Mouse (Mus musculus): Measurements from ENCODE around the gene Bptf. TPM values are rescaled to one million over a fixed set of nuclear protein-coding genes. Genes with fewer than 3 reads are reported as not detected.

Gene Bptf
- polyA plus RNA-seq, 1 experiment from 2014 or later, result 44.8 TPM

- no peak overlapping the region for H3K4me2 ChIP-seq (ENCODE audit: low read depth, low read length)
- H3K4me1 ChIP-seq (ENCODE audit: control insufficient read depth, insufficient read depth, low read length), result peaks cover 5% of the 10 kb centered on the region; the same call in 1 of the 2 replicates
- no peak for ATAC-seq (ENCODE audit: low read depth)
- no peaks in the 10 kb centered on the region for H3K27me3 ChIP-seq (ENCODE audit: control insufficient read depth, insufficient read depth, low read length)
- H3K27ac ChIP-seq (ENCODE audit: low read depth, low read length), result no peak overlapping the region
- no peak overlapping the region for H3K4me3 ChIP-seq (ENCODE audit: low read depth, low read length)
- H3K36me3 ChIP-seq (ENCODE audit: control insufficient read depth, insufficient read depth, low read length), result peaks cover 17% of the 10 kb centered on the region
- 80% methylated on average over 4 of the region's 4 CpGs for WGBS
- no peaks in the 10 kb centered on the region for H3K9me3 ChIP-seq (ENCODE audit: control insufficient read depth, low read length)
- H3K9ac ChIP-seq (replicated peaks; ENCODE audit: low read depth, low read length), result no peak overlapping the region
Measured at GRCm38 (mm10) chr11:107107725-107108078, 24.2 kb downstream of the Bptf start.

GRCm38 (mm10) chr11:107106978-107107724 lies 24.8 kb downstream of the Bptf start:
- Histone ChIP-seq H3K27ac (ENCODE audit: low read depth, low read length) (no peak overlapping the region), H3K4me2 (ENCODE audit: low read depth, low read length) (no peak overlapping the region), H3K9me3 (ENCODE audit: control insufficient read depth, low read length) (no peaks in the 10 kb centered on the region), H3K36me3 (ENCODE audit: control insufficient read depth, insufficient read depth, low read length) (peaks cover 17% of the 10 kb centered on the region), H3K4me3 (ENCODE audit: low read depth, low read length) (no peak overlapping the region), H3K27me3 (ENCODE audit: control insufficient read depth, insufficient read depth, low read length) (no peaks in the 10 kb centered on the region), H3K4me1 (ENCODE audit: control insufficient read depth, insufficient read depth, low read length) (peaks cover 5% of the 10 kb centered on the region; the same call in 1 of the 2 replicates), H3K9ac (replicated peaks; ENCODE audit: low read depth, low read length) (no peak overlapping the region)
- no peak for ATAC-seq (ENCODE audit: low read depth)
- WGBS, result 67% methylated on average over 12 of the region's 12 CpGs

GRCm38 (mm10) chr11:107106461-107106860 lies 25.5 kb downstream of the Bptf start:
- Histone ChIP-seq H3K9ac (replicated peaks; ENCODE audit: low read depth, low read length) (no peak overlapping the region), H3K4me2 (ENCODE audit: low read depth, low read length) (no peak overlapping the region), H3K27me3 (ENCODE audit: control insufficient read depth, insufficient read depth, low read length) (no peaks in the 10 kb centered on the region), H3K4me3 (ENCODE audit: low read depth, low read length) (no peak overlapping the region), H3K9me3 (ENCODE audit: control insufficient read depth, low read length) (no peaks in the 10 kb centered on the region), H3K27ac (ENCODE audit: low read depth, low read length) (no peak overlapping the region), H3K36me3 (ENCODE audit: control insufficient read depth, insufficient read depth, low read length) (peaks cover 17% of the 10 kb centered on the region), H3K4me1 (ENCODE audit: control insufficient read depth, insufficient read depth, low read length) (peaks cover 5% of the 10 kb centered on the region; the same call in 1 of the 2 replicates)
- 87% methylated on average over 8 of the region's 8 CpGs for WGBS
- no peak for ATAC-seq (ENCODE audit: low read depth)

GRCm38 (mm10) chr11:107105227-107105626 lies 26.7 kb downstream of the Bptf start:
- Histone ChIP-seq H3K9me3 (ENCODE audit: control insufficient read depth, low read length) (no peaks in the 10 kb centered on the region), H3K4me2 (ENCODE audit: low read depth, low read length) (no peak overlapping the region), H3K9ac (replicated peaks; ENCODE audit: low read depth, low read length) (no peak overlapping the region), H3K4me1 (ENCODE audit: control insufficient read depth, insufficient read depth, low read length) (peaks cover 5% of the 10 kb centered on the region; the same call in 1 of the 2 replicates), H3K27ac (ENCODE audit: low read depth, low read length) (no peak overlapping the region), H3K27me3 (ENCODE audit: control insufficient read depth, insufficient read depth, low read length) (no peaks in the 10 kb centered on the region), H3K36me3 (ENCODE audit: control insufficient read depth, insufficient read depth, low read length) (peaks cover 7% of the 10 kb centered on the region), H3K4me3 (ENCODE audit: low read depth, low read length) (no peak overlapping the region)
- ATAC-seq (ENCODE audit: low read depth), result no peak
- WGBS, result 57% methylated on average over 5 of the region's 5 CpGs

- ATAC-seq (ENCODE audit: low read depth), result no peak
- WGBS, result 95% methylated on average over 2 of the region's 2 CpGs
- H3K36me3 ChIP-seq (ENCODE audit: control insufficient read depth, insufficient read depth, low read length), result no peaks in the 10 kb centered on the region
- H3K27me3 ChIP-seq (ENCODE audit: control insufficient read depth, insufficient read depth, low read length), result no peaks in the 10 kb centered on the region
- H3K9me3 ChIP-seq (ENCODE audit: control insufficient read depth, low read length), result no peaks in the 10 kb centered on the region
- H3K4me2 ChIP-seq (ENCODE audit: low read depth, low read length), result no peak overlapping the region
- H3K9ac ChIP-seq (replicated peaks; ENCODE audit: low read depth, low read length), result no peak overlapping the region
- no peak overlapping the region for H3K4me3 ChIP-seq (ENCODE audit: low read depth, low read length)
- no peak overlapping the region for H3K27ac ChIP-seq (ENCODE audit: low read depth, low read length)
- peaks cover 5% of the 10 kb centered on the region; the same call in 1 of the 2 replicates for H3K4me1 ChIP-seq (ENCODE audit: control insufficient read depth, insufficient read depth, low read length)
Measured at GRCm38 (mm10) chr11:107103736-107104135, 28.2 kb downstream of the Bptf start.

- no peaks in the 10 kb centered on the region for H3K27me3 ChIP-seq (ENCODE audit: control insufficient read depth, insufficient read depth, low read length)
- H3K27ac ChIP-seq (ENCODE audit: low read depth, low read length), result no peak overlapping the region
- no peak overlapping the region for H3K4me2 ChIP-seq (ENCODE audit: low read depth, low read length)
- ATAC-seq (ENCODE audit: low read depth), result no peak
- H3K4me1 ChIP-seq (ENCODE audit: control insufficient read depth, insufficient read depth, low read length), result peaks cover 5% of the 10 kb centered on the region; the same call in 1 of the 2 replicates
- H3K9ac ChIP-seq (replicated peaks; ENCODE audit: low read depth, low read length), result no peak overlapping the region
- H3K36me3 ChIP-seq (ENCODE audit: control insufficient read depth, insufficient read depth, low read length), result no peaks in the 10 kb centered on the region; the same call in 1 of the 2 replicates
- H3K9me3 ChIP-seq (ENCODE audit: control insufficient read depth, low read length), result no peaks in the 10 kb centered on the region
- 74% methylated on average over 2 of the region's 2 CpGs for WGBS
- no peak overlapping the region for H3K4me3 ChIP-seq (ENCODE audit: low read depth, low read length)
Measured at GRCm38 (mm10) chr11:107103224-107103589, 28.7 kb downstream of the Bptf start.

- no peak overlapping the region for H3K4me3 ChIP-seq (ENCODE audit: low read depth, low read length)
- no peaks in the 10 kb centered on the region for H3K9me3 ChIP-seq (ENCODE audit: control insufficient read depth, low read length)
- H3K27ac ChIP-seq (ENCODE audit: low read depth, low read length), result no peak overlapping the region
- no peak for ATAC-seq (ENCODE audit: low read depth)
- no peaks in the 10 kb centered on the region for H3K4me1 ChIP-seq (ENCODE audit: control insufficient read depth, insufficient read depth, low read length)
- H3K27me3 ChIP-seq (ENCODE audit: control insufficient read depth, insufficient read depth, low read length), result no peaks in the 10 kb centered on the region
- H3K4me2 ChIP-seq (ENCODE audit: low read depth, low read length), result no peak overlapping the region
- no peak overlapping the region for H3K9ac ChIP-seq (replicated peaks; ENCODE audit: low read depth, low read length)
- H3K36me3 ChIP-seq (ENCODE audit: control insufficient read depth, insufficient read depth, low read length), result no peaks in the 10 kb centered on the region; the same call in 1 of the 2 replicates
- WGBS, result 88% methylated on average over 11 of the region's 11 CpGs
Measured at GRCm38 (mm10) chr11:107102465-107103223, 29.3 kb downstream of the Bptf start.

- no peak overlapping the region for H3K27ac ChIP-seq (ENCODE audit: low read depth, low read length)
- no peaks in the 10 kb centered on the region for H3K4me1 ChIP-seq (ENCODE audit: control insufficient read depth, insufficient read depth, low read length)
- peaks cover 7% of the 10 kb centered on the region; the same call in 1 of the 2 replicates for H3K36me3 ChIP-seq (ENCODE audit: control insufficient read depth, insufficient read depth, low read length)
- no peak overlapping the region for H3K4me2 ChIP-seq (ENCODE audit: low read depth, low read length)
- 93% methylated on average over 5 of the region's 5 CpGs for WGBS
- ATAC-seq (ENCODE audit: low read depth), result no peak
- no peaks in the 10 kb centered on the region for H3K27me3 ChIP-seq (ENCODE audit: control insufficient read depth, insufficient read depth, low read length)
- H3K4me3 ChIP-seq (ENCODE audit: low read depth, low read length), result no peak overlapping the region
- no peak overlapping the region for H3K9ac ChIP-seq (replicated peaks; ENCODE audit: low read depth, low read length)
- H3K9me3 ChIP-seq (ENCODE audit: control insufficient read depth, low read length), result no peaks in the 10 kb centered on the region
Measured at GRCm38 (mm10) chr11:107096973-107097372, 35.0 kb downstream of the Bptf start.

- Histone ChIP-seq H3K9ac (replicated peaks; ENCODE audit: low read depth, low read length) (no peak overlapping the region), H3K4me3 (ENCODE audit: low read depth, low read length) (no peak overlapping the region), H3K36me3 (ENCODE audit: control insufficient read depth, insufficient read depth, low read length) (peaks cover 7% of the 10 kb centered on the region), H3K4me2 (ENCODE audit: low read depth, low read length) (no peak overlapping the region), H3K4me1 (ENCODE audit: control insufficient read depth, insufficient read depth, low read length) (no peaks in the 10 kb centered on the region), H3K9me3 (ENCODE audit: control insufficient read depth, low read length) (no peaks in the 10 kb centered on the region), H3K27ac (ENCODE audit: low read depth, low read length) (no peak overlapping the region), H3K27me3 (ENCODE audit: control insufficient read depth, insufficient read depth, low read length) (no peaks in the 10 kb centered on the region)
- WGBS, result 92% methylated on average over 7 of the region's 7 CpGs
- ATAC-seq (ENCODE audit: low read depth), result no peak
Measured at GRCm38 (mm10) chr11:107093871-107094270, 38.1 kb downstream of the Bptf start.

Data from neural tube, embryonic 14.5 days (tissue).